Mouse (Mus musculus) fat pad, adult 2 months (tissue): Measurements from ENCODE around the gene Timm8b.
"Not testable (repeated sequence)": the region's sequence is repeated elsewhere in the genome, so short reads cannot be mapped to it uniquely, and the experiment has no call there.

Source experiments
- DNase-seq: peaks from one replicate; pipeline ENCODE4 v3.0.0-alpha.2; 2011; ENCODE audit warnings: low read depth, low spot score; ENCODE audit errors: extremely low read depth

The Timm8b gene

GRCm38 (mm10) chr9:50601536-50601935 lies 2.2 kb upstream of the Timm8b start:
- no peak for DNase-seq

GRCm38 (mm10) chr9:50602055-50602845 lies 1.5 kb upstream of the Timm8b start:
- no peak for DNase-seq

DNA sequence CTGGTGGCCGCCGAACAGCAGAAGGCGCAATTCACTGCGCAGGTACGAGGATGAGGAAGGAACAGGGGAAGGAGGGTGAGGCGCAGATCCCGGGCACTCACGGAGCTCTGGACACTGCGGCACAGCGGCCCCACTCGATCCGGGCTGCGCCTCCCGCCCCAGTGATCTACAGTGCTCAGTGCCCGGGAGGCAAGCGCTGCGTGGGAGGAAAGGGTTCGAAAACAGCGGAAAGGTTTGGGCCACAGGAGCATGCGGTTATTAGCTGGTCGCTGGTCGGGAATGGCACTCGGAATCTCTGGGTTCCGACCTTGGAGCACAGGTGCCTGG lies 251 bp downstream of the Timm8b start:
- DNase-seq, result no peak

DNA sequence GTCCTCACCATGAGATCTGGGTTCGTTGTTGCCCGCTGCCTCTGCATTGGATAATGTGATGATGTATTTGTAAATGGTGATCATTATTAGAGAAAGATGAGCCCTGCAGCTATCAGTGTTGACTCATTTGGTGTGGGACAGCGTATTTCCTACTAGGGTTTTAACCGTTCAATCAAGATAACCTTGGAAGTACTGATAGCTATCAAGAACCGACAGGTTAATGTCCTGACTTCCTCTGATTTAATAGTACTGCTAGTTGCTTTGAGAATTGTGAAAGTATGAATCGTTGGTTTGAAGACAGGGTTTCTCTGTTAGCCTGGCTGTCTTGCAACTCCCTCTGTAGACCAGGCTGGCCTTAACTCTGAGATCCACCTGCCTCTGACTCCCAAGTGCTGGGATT lies 628 bp downstream of the Timm8b start:
- DNase-seq, result no peak

GRCm38 (mm10) chr9:50612115-50612514 lies 8.4 kb downstream of the Timm8b start:
- DNase-seq, result no peak

DNA sequence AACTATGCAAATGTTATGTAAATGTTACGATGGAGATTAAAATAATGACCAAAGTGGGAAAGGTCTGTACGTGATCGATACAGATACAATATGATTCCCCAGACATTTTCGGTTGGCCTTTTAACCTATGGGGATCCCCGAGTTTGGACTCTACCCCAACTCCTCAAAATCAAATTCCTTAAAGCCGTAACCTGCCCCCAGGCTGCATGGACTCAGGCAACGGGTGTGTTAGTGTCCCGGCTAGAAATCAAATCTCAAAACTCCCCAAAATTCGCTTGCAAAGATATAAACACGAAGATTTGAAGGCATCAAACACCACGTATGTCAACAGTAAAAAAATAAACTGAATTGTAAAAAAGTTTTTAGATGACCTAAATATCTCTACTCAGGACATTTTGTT lies 12.5 kb downstream of the Timm8b start:
- DNase-seq, result no peak

GRCm38 (mm10) chr9:50616766-50617603 lies 13.3 kb downstream of the Timm8b start, which contains the start of the genes Pih1d2 and Nkapd1:
Pih1d2 (plus strand) TSS chr9:50617321.
Nkapd1 (minus strand) TSS chr9:50617464.
- DNase-seq, result no peak

DNA sequence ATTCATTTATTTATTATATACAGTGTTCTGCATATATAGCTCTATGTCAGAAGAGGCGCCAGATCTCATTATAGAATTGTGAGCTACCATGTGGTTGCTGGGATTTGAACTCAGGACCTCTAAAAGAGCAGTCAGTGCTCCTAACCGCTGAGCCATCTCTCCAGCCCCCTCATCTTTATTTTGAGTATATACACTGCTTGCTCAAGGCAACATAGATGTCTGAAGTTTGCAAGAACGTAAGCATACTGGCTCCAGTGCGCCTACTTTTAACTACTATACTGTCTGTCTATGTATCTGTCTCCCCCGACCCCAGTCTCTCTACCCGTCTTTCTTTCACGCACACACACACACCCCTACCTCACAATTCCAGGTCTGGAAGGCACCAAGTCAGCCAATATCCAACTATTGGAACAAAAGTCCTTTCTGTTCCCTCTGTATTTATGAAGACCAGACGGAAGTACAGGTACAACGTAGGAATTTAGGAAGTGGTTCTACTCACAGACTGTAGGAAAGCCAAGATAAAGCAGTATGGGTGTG lies 14.2 kb downstream of the Timm8b start:
- DNase-seq, result no peak

GRCm38 (mm10) chr9:50630903-50631302 lies 27.2 kb downstream of the Timm8b start:
- not testable (repeated sequence) for DNase-seq

DNA sequence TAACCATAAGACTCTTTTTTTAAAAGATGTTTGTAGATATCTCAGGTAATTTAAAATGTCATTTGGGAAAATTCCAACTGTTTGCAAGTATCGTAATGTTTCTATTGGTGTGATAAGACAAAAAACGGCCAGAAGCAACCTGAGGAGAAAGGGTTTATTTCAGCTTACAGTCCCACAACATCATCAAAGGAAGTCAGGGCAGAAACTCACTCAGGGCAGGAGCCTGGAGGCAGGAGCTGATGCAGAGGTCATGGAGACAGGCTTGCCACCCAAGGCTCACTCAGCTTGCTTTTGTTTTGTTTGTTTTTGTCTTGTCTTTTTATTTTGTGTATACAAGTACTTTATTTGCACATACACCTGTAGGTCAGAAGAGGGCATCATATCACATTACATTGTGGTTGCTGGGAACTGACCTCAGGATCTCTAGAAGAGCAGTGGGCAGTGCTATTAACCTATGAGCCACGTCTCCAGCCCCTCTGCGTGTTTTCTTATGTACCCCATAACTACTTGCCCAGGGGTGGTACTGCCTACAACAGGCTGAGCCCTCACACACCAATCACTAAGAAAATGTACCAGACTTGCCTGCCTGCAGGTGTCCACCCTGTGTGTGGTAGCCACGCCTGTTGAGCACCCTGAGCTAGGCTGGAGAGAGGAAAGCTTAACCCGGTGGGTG lies 28.4 kb downstream of the Timm8b start:
- no peak for DNase-seq

- no peak for DNase-seq
Observed at GRCm38 (mm10) chr9:50633059-50633458, 29.3 kb downstream of the Timm8b start.

GRCm38 (mm10) chr9:50634270-50634669 lies 30.6 kb downstream of the Timm8b start:
- no peak for DNase-seq

GRCm38 (mm10) chr9:50646826-50647370 lies 43.2 kb downstream of the Timm8b start:
- no peak for DNase-seq

GRCm38 (mm10) chr9:50650503-50650902 lies 46.8 kb downstream of the Timm8b start:
- no peak for DNase-seq
